Mouse (Mus musculus): ENCODE data around the gene Ppp1r17. TPM values are rescaled to one million over a fixed set of nuclear protein-coding genes. Genes with fewer than 3 reads are reported as not detected.

Ppp1r17 gene
- polyA plus RNA-seq, 1 experiment from 2014 or later, result not detected

GRCm38 (mm10) chr6:56025533-56025932 is 8.2 kb downstream of the Ppp1r17 start:
- no peaks in the 10 kb centered on the region for H3K4me1 ChIP-seq (ENCODE audit: insufficient read depth, low read depth, low read length)
- no peak overlapping the region for H3K9ac ChIP-seq (replicated peaks; ENCODE audit: low read depth)
- no peak overlapping the region for H3K4me3 ChIP-seq (ENCODE audit: low read depth, low read length)
- H3K36me3 ChIP-seq (ENCODE audit: insufficient read depth, low read length), result no peaks in the 10 kb centered on the region
- no peak for ATAC-seq
- no peak for DNase-seq (ENCODE audit: low spot score)
- H3K27ac ChIP-seq (ENCODE audit: low read length), result no peak overlapping the region
- 0 out of 2 replicates have a peak, but pooled peaks have one; percentile 25 for TF ChIP-seq CTCF (IDR thresholded peaks at IDR 0.05)
- TF ChIP-seq EP300 (IDR thresholded peaks at IDR 0.05), result no peak
- no peak overlapping the region for H3K4me2 ChIP-seq (replicated peaks; ENCODE audit: low read depth, low read length)
- WGBS, result 46% methylated on average over 2 of the region's 2 CpGs
- H3K9me3 ChIP-seq (ENCODE audit: low read length), result no peaks in the 10 kb centered on the region
- H3K27me3 ChIP-seq (replicated peaks; ENCODE audit: insufficient read depth, low read length), result no peaks in the 10 kb centered on the region

- Histone ChIP-seq H3K27me3 (replicated peaks; ENCODE audit: insufficient read depth, low read length) (no peaks in the 10 kb centered on the region), H3K36me3 (ENCODE audit: insufficient read depth, low read length) (no peaks in the 10 kb centered on the region), H3K4me3 (ENCODE audit: low read depth, low read length) (no peak overlapping the region), H3K9me3 (ENCODE audit: low read length) (no peaks in the 10 kb centered on the region), H3K27ac (ENCODE audit: low read length) (no peak overlapping the region), H3K9ac (replicated peaks; ENCODE audit: low read depth) (no peak overlapping the region), H3K4me1 (ENCODE audit: insufficient read depth, low read depth, low read length) (no peaks in the 10 kb centered on the region), H3K4me2 (replicated peaks; ENCODE audit: low read depth, low read length) (no peak overlapping the region)
- DNase-seq (ENCODE audit: low spot score) (no peak), ATAC-seq (no peak)
- TF ChIP-seq EP300 (IDR thresholded peaks at IDR 0.05) (no peak), CTCF (IDR thresholded peaks at IDR 0.05) (no peak)
- WGBS, result 49% methylated on average over 6 of the region's 6 CpGs
Measured at GRCm38 (mm10) chr6:56027318-56027717, 10.0 kb downstream of the Ppp1r17 start.

GRCm38 (mm10) chr6:56027966-56028365 is 10.7 kb downstream of the Ppp1r17 start:
- Histone ChIP-seq H3K9ac (replicated peaks; ENCODE audit: low read depth) (no peak overlapping the region), H3K4me1 (ENCODE audit: insufficient read depth, low read depth, low read length) (no peaks in the 10 kb centered on the region), H3K27me3 (replicated peaks; ENCODE audit: insufficient read depth, low read length) (no peaks in the 10 kb centered on the region), H3K4me3 (ENCODE audit: low read depth, low read length) (no peak overlapping the region), H3K9me3 (ENCODE audit: low read length) (no peaks in the 10 kb centered on the region), H3K4me2 (replicated peaks; ENCODE audit: low read depth, low read length) (no peak overlapping the region), H3K27ac (ENCODE audit: low read length) (no peak overlapping the region), H3K36me3 (ENCODE audit: insufficient read depth, low read length) (no peaks in the 10 kb centered on the region)
- no peak for ATAC-seq
- TF ChIP-seq EP300 (IDR thresholded peaks at IDR 0.05) (no peak), CTCF (IDR thresholded peaks at IDR 0.05) (no peak)
- WGBS, result 68% methylated on average over 5 of the region's 5 CpGs
- peak; percentile 6 for DNase-seq (ENCODE audit: low spot score)

- H3K4me1 ChIP-seq (ENCODE audit: insufficient read depth, low read depth, low read length), result no peaks in the 10 kb centered on the region
- no peak for ATAC-seq
- no peak overlapping the region for H3K4me2 ChIP-seq (replicated peaks; ENCODE audit: low read depth, low read length)
- H3K36me3 ChIP-seq (ENCODE audit: insufficient read depth, low read length), result no peaks in the 10 kb centered on the region
- no peaks in the 10 kb centered on the region for H3K9me3 ChIP-seq (ENCODE audit: low read length)
- H3K4me3 ChIP-seq (ENCODE audit: low read depth, low read length), result no peak overlapping the region
- WGBS, result 54% methylated on average over 5 of the region's 5 CpGs
- H3K27me3 ChIP-seq (replicated peaks; ENCODE audit: insufficient read depth, low read length), result no peaks in the 10 kb centered on the region
- no peak for DNase-seq (ENCODE audit: low spot score)
- TF ChIP-seq EP300 (IDR thresholded peaks at IDR 0.05) (no peak), CTCF (IDR thresholded peaks at IDR 0.05) (no peak)
- no peak overlapping the region for H3K27ac ChIP-seq (ENCODE audit: low read length)
- no peak overlapping the region for H3K9ac ChIP-seq (replicated peaks; ENCODE audit: low read depth)
Measured at GRCm38 (mm10) chr6:56029986-56030385, 12.7 kb downstream of the Ppp1r17 start.

- DNase-seq (ENCODE audit: low spot score) (no peak), ATAC-seq (no peak)
- WGBS, result 73% methylated on average over 2 of the region's 2 CpGs
Measured at GRCm38 (mm10) chr6:56032231-56032630, 14.9 kb downstream of the Ppp1r17 start.

GRCm38 (mm10) chr6:56035054-56035453 is 17.8 kb downstream of the Ppp1r17 start:
- no peak for ATAC-seq
- no peaks in the 10 kb centered on the region for H3K36me3 ChIP-seq (ENCODE audit: insufficient read depth, low read length)
- no peak overlapping the region for H3K9ac ChIP-seq (replicated peaks; ENCODE audit: low read depth)
- no peaks in the 10 kb centered on the region for H3K27me3 ChIP-seq (replicated peaks; ENCODE audit: insufficient read depth, low read length)
- no peak for DNase-seq (ENCODE audit: low spot score)
- H3K27ac ChIP-seq (ENCODE audit: low read length), result no peak overlapping the region
- no peaks in the 10 kb centered on the region for H3K9me3 ChIP-seq (ENCODE audit: low read length)
- H3K4me3 ChIP-seq (ENCODE audit: low read depth, low read length), result no peak overlapping the region
- H3K4me1 ChIP-seq (ENCODE audit: insufficient read depth, low read depth, low read length), result no peaks in the 10 kb centered on the region
- no peak overlapping the region for H3K4me2 ChIP-seq (replicated peaks; ENCODE audit: low read depth, low read length)
- TF ChIP-seq EP300 (IDR thresholded peaks at IDR 0.05) (no peak), CTCF (IDR thresholded peaks at IDR 0.05) (no peak)
- WGBS, result 59% methylated on average over 10 of the region's 10 CpGs

More at GRCm38 (mm10) chr6:56032231-56032630, 14.9 kb downstream of the Ppp1r17 start:
- no peaks in the 10 kb centered on the region for H3K9me3 ChIP-seq (ENCODE audit: low read length)
- TF ChIP-seq EP300 (IDR thresholded peaks at IDR 0.05), result no peak
- H3K36me3 ChIP-seq (ENCODE audit: insufficient read depth, low read length), result no peaks in the 10 kb centered on the region
- H3K4me3 ChIP-seq (ENCODE audit: low read depth, low read length), result no peak overlapping the region
- H3K4me1 ChIP-seq (ENCODE audit: insufficient read depth, low read depth, low read length), result no peaks in the 10 kb centered on the region
- no peak overlapping the region for H3K4me2 ChIP-seq (replicated peaks; ENCODE audit: low read depth, low read length)
- no peak overlapping the region for H3K9ac ChIP-seq (replicated peaks; ENCODE audit: low read depth)
- H3K27me3 ChIP-seq (replicated peaks; ENCODE audit: insufficient read depth, low read length), result no peaks in the 10 kb centered on the region
- no peak overlapping the region for H3K27ac ChIP-seq (ENCODE audit: low read length)

- Histone ChIP-seq H3K36me3 (ENCODE audit: insufficient read depth, low read length) (no peaks in the 10 kb centered on the region), H3K9ac (replicated peaks; ENCODE audit: low read depth) (no peak overlapping the region), H3K4me1 (ENCODE audit: insufficient read depth, low read depth, low read length) (no peaks in the 10 kb centered on the region), H3K4me3 (ENCODE audit: low read depth, low read length) (no peak overlapping the region), H3K9me3 (ENCODE audit: low read length) (no peaks in the 10 kb centered on the region), H3K27ac (ENCODE audit: low read length) (no peak overlapping the region), H3K4me2 (replicated peaks; ENCODE audit: low read depth, low read length) (no peak overlapping the region), H3K27me3 (replicated peaks; ENCODE audit: insufficient read depth, low read length) (no peaks in the 10 kb centered on the region)
- 64% methylated on average over 4 of the region's 4 CpGs for WGBS
- no peak for TF ChIP-seq CTCF (IDR thresholded peaks at IDR 0.05)
- TF ChIP-seq EP300 (IDR thresholded peaks at IDR 0.05), result no peak
- ATAC-seq, result no peak
- DNase-seq (ENCODE audit: low spot score), result no peak
Measured at GRCm38 (mm10) chr6:56039476-56040055, 22.3 kb downstream of the Ppp1r17 start.
